Mouse (Mus musculus) midbrain, embryonic 15.5 days (tissue): ENCODE data around the gene Smox. TPM values are rescaled to one million over a fixed set of nuclear protein-coding genes. Genes with fewer than 3 reads are reported as not detected.
A peak's percentile ranks its signal among the peaks of the same experiment; 100 is the strongest.

Experiments
- ATAC-seq: fragments of 200-750 bp; cut with Nextera tagmentation; replicated peaks from 2 replicates; pipeline ENCODE4 v1.8.0; 2017; ENCODE audit warnings: moderate TSS enrichment
- H3K27ac ChIP-seq: fragments of 300-500 bp; sonication (generic); 2 replicates; pipeline ENCODE4 v1.5.1; 2015; ENCODE audit warnings: mild to moderate bottlenecking, inconsistent platforms
- H3K27me3 ChIP-seq: fragments of 300-500 bp; sonication (generic); replicated peaks from 2 replicates; pipeline ENCODE4 v1.6.1; 2015; ENCODE audit warnings: inconsistent platforms
- H3K36me3 ChIP-seq: fragments of 300-500 bp; sonication (generic); replicated peaks from 2 replicates; pipeline ENCODE4 v1.6.1; 2015; ENCODE audit warnings: inconsistent platforms
- H3K4me1 ChIP-seq: fragments of 300-500 bp; sonication (generic); 2 replicates; pipeline ENCODE4 v1.6.1; 2015; ENCODE audit warnings: inconsistent platforms
- H3K4me2 ChIP-seq: fragments of 300-500 bp; sonication (generic); 2 replicates; pipeline ENCODE4 v1.6.1; 2015; ENCODE audit warnings: inconsistent platforms, mild to moderate bottlenecking, moderate library complexity
- H3K4me3 ChIP-seq: fragments of 300-500 bp; sonication (generic); 2 replicates; pipeline ENCODE4 v1.5.1; 2015; ENCODE audit warnings: mild to moderate bottlenecking, inconsistent platforms
- H3K9ac ChIP-seq: fragments of 300-500 bp; sonication (generic); 2 replicates; pipeline ENCODE4 v1.6.1; 2015; ENCODE audit warnings: mild to moderate bottlenecking, inconsistent platforms
- H3K9me3 ChIP-seq: fragments of 300-500 bp; sonication (generic); 2 replicates; pipeline ENCODE4 v1.6.1; 2016; ENCODE audit warnings: inconsistent platforms
- WGBS: fragments of 180-500 bp; shearing (Covaris S2); methylation state at CpG from one replicate; pipeline ENCODE4 v1.1.7; 2015; ENCODE audit warnings: mixed read lengths; 5-methylcytosine and 5-hydroxymethylcytosine counted together
- polyA plus RNA-seq: library from polyadenylated mRNA; unstranded; fragments of >200 nt; fragmentation: Nextera tagmentation; extraction: Ambion mirVana; gene quantifications from 2 replicates; pipeline ENCODE4 v1.2.1, GENCODE M21; 2015

Smox gene
- polyA plus RNA-seq, 1 experiment from 2014 or later: 49.0 TPM

DNA sequence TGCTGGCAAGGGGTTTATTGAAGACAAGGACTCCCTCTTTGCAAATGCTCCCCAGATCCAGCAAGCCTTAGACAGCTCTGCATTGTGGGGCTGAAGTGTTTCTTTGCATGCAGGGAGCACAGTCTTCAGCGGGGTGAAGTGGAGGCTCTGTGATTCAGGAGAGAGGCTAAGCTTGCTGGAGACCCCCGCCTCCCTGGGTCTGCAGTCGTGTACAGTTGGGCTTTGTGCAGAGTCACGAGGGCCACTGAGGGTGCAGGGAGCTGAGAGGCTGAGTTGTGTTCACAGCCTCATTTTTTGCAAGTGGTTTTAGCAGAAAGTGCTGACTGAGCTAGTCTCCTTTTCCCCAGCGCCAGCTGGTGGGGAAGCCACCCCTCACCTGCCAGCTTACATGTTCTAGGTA is 10.6 kb downstream of the Smox start:
- H3K4me1 ChIP-seq: peaks cover 33% of the 10 kb centered on the region
- no peaks in the 10 kb centered on the region for H3K27me3 ChIP-seq
- no peak overlapping the region for H3K9ac ChIP-seq
- no peak for ATAC-seq
- H3K4me2 ChIP-seq: no peak overlapping the region
- H3K9me3 ChIP-seq: no peaks in the 10 kb centered on the region
- no peak overlapping the region for H3K4me3 ChIP-seq
- WGBS: 40% methylated on average over 5 of the region's 5 CpGs
- H3K36me3 ChIP-seq: no peaks in the 10 kb centered on the region
- H3K27ac ChIP-seq: peak overlapping the region; percentile 50

- no peak for ATAC-seq
- no peak overlapping the region for H3K4me3 ChIP-seq
- peaks cover 36% of the 10 kb centered on the region for H3K4me1 ChIP-seq
- no peaks in the 10 kb centered on the region for H3K9me3 ChIP-seq
- peak overlapping the region; percentile 50; the same call in 1 of the 2 replicates for H3K27ac ChIP-seq
- WGBS: 72% methylated on average over 5 of the region's 5 CpGs
- no peaks in the 10 kb centered on the region for H3K36me3 ChIP-seq
- no peak overlapping the region for H3K4me2 ChIP-seq
- H3K27me3 ChIP-seq: no peaks in the 10 kb centered on the region
- H3K9ac ChIP-seq: no peak overlapping the region
These were observed 11.3 kb downstream of the Smox start for GRCm38 (mm10) chr2:131502561-131502960.

GRCm38 (mm10) chr2:131505431-131505830 is 14.1 kb downstream of the Smox start:
- H3K27me3 ChIP-seq: no peaks in the 10 kb centered on the region
- no peak for ATAC-seq
- H3K4me3 ChIP-seq: no peak overlapping the region
- no peak overlapping the region for H3K4me2 ChIP-seq
- H3K27ac ChIP-seq: no peak overlapping the region
- no peak overlapping the region for H3K9ac ChIP-seq
- peaks cover 52% of the 10 kb centered on the region for H3K4me1 ChIP-seq
- H3K9me3 ChIP-seq: no peaks in the 10 kb centered on the region
- no peaks in the 10 kb centered on the region for H3K36me3 ChIP-seq

GRCm38 (mm10) chr2:131506358-131506757 is 15.1 kb downstream of the Smox start:
- Histone ChIP-seq H3K9ac (no peak overlapping the region), H3K36me3 (no peaks in the 10 kb centered on the region), H3K9me3 (no peaks in the 10 kb centered on the region), H3K4me2 (no peak overlapping the region), H3K27me3 (no peaks in the 10 kb centered on the region), H3K27ac (peak overlapping the region; percentile 70), H3K4me1 (peaks cover 45% of the 10 kb centered on the region), H3K4me3 (no peak overlapping the region)
- WGBS: 6% methylated on average over 3 of the region's 3 CpGs
- ATAC-seq: peak; percentile 72

DNA sequence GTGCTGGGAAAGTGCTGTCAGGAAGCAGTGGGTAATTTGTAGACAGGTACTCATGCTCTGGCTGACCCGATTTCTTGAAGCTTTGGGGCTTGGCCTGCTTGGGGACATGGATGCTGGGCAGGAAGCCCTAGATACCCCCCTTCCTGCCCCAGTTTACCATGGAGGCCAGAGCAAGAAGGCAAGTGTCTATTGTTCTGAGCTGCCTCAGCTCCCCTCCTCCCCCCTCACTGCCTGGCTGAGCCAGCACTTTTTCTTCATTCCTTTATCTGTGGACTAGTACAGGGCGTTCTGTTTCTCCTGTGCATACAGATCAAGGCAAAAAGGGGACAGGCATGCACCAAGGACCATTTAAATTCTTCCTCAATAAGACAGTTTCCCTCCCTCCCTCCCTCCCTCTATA is 17.2 kb downstream of the Smox start:
- no peak overlapping the region for H3K27ac ChIP-seq
- no peak overlapping the region for H3K4me3 ChIP-seq
- peaks cover 31% of the 10 kb centered on the region for H3K4me1 ChIP-seq
- ATAC-seq: no peak
- H3K4me2 ChIP-seq: no peak overlapping the region
- no peak overlapping the region for H3K9ac ChIP-seq
- H3K36me3 ChIP-seq: no peaks in the 10 kb centered on the region
- H3K27me3 ChIP-seq: no peaks in the 10 kb centered on the region
- WGBS: 48% methylated on average over 2 of the region's 2 CpGs
- H3K9me3 ChIP-seq: no peaks in the 10 kb centered on the region

GRCm38 (mm10) chr2:131509671-131510313 is 18.5 kb downstream of the Smox start:
- ATAC-seq: peak; percentile 51

DNA sequence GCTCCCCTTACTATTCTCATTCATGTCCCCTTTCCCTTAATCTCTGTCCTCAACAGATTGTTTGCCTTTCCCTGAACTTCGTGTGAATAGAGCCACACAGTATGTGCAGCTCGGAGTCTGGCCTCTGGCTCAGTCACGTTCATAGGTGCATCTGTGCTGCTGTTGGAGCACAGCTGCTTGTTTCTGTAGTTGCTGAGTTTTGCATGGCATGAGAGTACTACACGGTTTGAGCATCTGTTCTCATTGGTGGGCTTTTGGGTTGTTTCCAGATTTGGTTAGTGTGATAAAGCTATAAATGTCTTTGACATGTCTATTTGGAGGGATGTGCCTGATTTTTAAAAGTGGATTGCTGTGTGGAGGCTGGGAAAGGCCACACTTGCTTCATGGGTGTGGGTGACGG is 19.2 kb downstream of the Smox start:
- H3K4me2 ChIP-seq: no peak overlapping the region
- no peaks in the 10 kb centered on the region for H3K9me3 ChIP-seq
- no peak for ATAC-seq
- H3K4me3 ChIP-seq: no peak overlapping the region
- no peaks in the 10 kb centered on the region for H3K36me3 ChIP-seq
- no peaks in the 10 kb centered on the region for H3K27me3 ChIP-seq
- no peak overlapping the region for H3K27ac ChIP-seq
- peaks cover 31% of the 10 kb centered on the region for H3K4me1 ChIP-seq
- 72% methylated on average over 5 of the region's 5 CpGs for WGBS
- H3K9ac ChIP-seq: no peak overlapping the region

More at GRCm38 (mm10) chr2:131509671-131510313, 18.5 kb downstream of the Smox start:
- WGBS: 18% methylated on average over 17 of the region's 17 CpGs
- peak overlapping the region; percentile 45 for H3K4me2 ChIP-seq
- H3K27ac ChIP-seq: no peak overlapping the region
- H3K4me1 ChIP-seq: peaks cover 31% of the 10 kb centered on the region
- H3K27me3 ChIP-seq: no peaks in the 10 kb centered on the region
- H3K4me3 ChIP-seq: peak overlapping the region; percentile 18; the same call in 1 of the 2 replicates
- no peaks in the 10 kb centered on the region for H3K36me3 ChIP-seq
- H3K9ac ChIP-seq: no peak overlapping the region
- no peaks in the 10 kb centered on the region for H3K9me3 ChIP-seq

GRCm38 (mm10) chr2:131513477-131513876 is 22.2 kb downstream of the Smox start:
- H3K9me3 ChIP-seq: no peaks in the 10 kb centered on the region
- no peaks in the 10 kb centered on the region for H3K27me3 ChIP-seq
- no peak overlapping the region for H3K4me2 ChIP-seq
- no peak for ATAC-seq
- H3K27ac ChIP-seq: no peak overlapping the region
- H3K36me3 ChIP-seq: no peaks in the 10 kb centered on the region
- 49% methylated on average over 2 of the region's 2 CpGs for WGBS
- H3K4me3 ChIP-seq: no peak overlapping the region
- peaks cover 12% of the 10 kb centered on the region for H3K4me1 ChIP-seq
- no peak overlapping the region for H3K9ac ChIP-seq

- H3K27me3 ChIP-seq: no peaks in the 10 kb centered on the region
- H3K9ac ChIP-seq: no peak overlapping the region
- H3K9me3 ChIP-seq: no peaks in the 10 kb centered on the region
- no peak overlapping the region for H3K4me3 ChIP-seq
- 76% methylated on average over 4 of the region's 4 CpGs for WGBS
- H3K4me2 ChIP-seq: no peak overlapping the region
- ATAC-seq: no peak
- no peak overlapping the region for H3K27ac ChIP-seq
- peaks cover 6% of the 10 kb centered on the region for H3K4me1 ChIP-seq
- no peaks in the 10 kb centered on the region for H3K36me3 ChIP-seq
These were observed 22.8 kb downstream of the Smox start for GRCm38 (mm10) chr2:131514055-131514621.

GRCm38 (mm10) chr2:131517550-131517949 is 26.3 kb downstream of the Smox start:
- Histone ChIP-seq H3K27ac (no peak overlapping the region), H3K4me2 (no peak overlapping the region), H3K4me1 (no peaks in the 10 kb centered on the region), H3K9me3 (no peaks in the 10 kb centered on the region), H3K36me3 (peaks cover 5% of the 10 kb centered on the region; the same call in 1 of the 2 replicates), H3K27me3 (no peaks in the 10 kb centered on the region), H3K9ac (no peak overlapping the region), H3K4me3 (no peak overlapping the region)
- no peak for ATAC-seq
- WGBS: 90% methylated on average over 4 of the region's 4 CpGs

GRCm38 (mm10) chr2:131518790-131519189 is 27.5 kb downstream of the Smox start:
- 60% methylated on average over 3 of the region's 3 CpGs for WGBS
- no peaks in the 10 kb centered on the region for H3K27me3 ChIP-seq
- no peaks in the 10 kb centered on the region for H3K9me3 ChIP-seq
- H3K4me1 ChIP-seq: no peaks in the 10 kb centered on the region
- H3K36me3 ChIP-seq: peaks cover 5% of the 10 kb centered on the region; the same call in 1 of the 2 replicates
- H3K9ac ChIP-seq: no peak overlapping the region
- no peak overlapping the region for H3K27ac ChIP-seq
- no peak overlapping the region for H3K4me2 ChIP-seq
- ATAC-seq: no peak
- H3K4me3 ChIP-seq: no peak overlapping the region

- H3K27ac ChIP-seq: no peak overlapping the region
- no peaks in the 10 kb centered on the region for H3K9me3 ChIP-seq
- H3K27me3 ChIP-seq: no peaks in the 10 kb centered on the region
- no peak overlapping the region for H3K9ac ChIP-seq
- no peak overlapping the region for H3K4me3 ChIP-seq
- WGBS: 96% methylated on average over 19 of the region's 19 CpGs
- H3K4me1 ChIP-seq: no peaks in the 10 kb centered on the region
- peaks cover 5% of the 10 kb centered on the region; the same call in 1 of the 2 replicates for H3K36me3 ChIP-seq
- ATAC-seq: no peak
- H3K4me2 ChIP-seq: no peak overlapping the region
These were observed 29.4 kb downstream of the Smox start for GRCm38 (mm10) chr2:131520743-131521142.

DNA sequence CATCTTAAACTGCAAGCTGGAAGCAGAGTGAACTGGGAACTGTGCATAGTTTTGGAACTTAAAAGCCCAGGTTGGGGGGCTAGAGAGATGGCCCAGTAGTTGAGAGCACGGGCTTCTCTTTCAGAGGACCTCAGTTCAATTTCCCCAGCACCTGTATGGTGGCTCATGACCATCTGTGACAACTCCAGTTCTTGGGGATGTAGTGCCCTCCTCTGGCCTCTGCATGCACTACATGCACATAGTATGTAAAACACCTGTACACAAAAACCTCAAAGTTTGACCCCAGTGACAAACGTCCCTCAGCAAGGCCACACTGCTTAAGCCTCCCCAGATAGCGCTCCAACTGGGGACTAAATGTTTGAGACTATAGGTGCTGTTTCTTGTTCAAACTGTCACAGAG is 35.8 kb downstream of the Smox start:
- ATAC-seq: no peak

More for the DNA sequence above, 35.8 kb downstream of the Smox start:
- H3K4me3 ChIP-seq: no peak overlapping the region
- no peaks in the 10 kb centered on the region for H3K4me1 ChIP-seq
- H3K36me3 ChIP-seq: no peaks in the 10 kb centered on the region
- no peaks in the 10 kb centered on the region for H3K9me3 ChIP-seq
- H3K4me2 ChIP-seq: no peak overlapping the region
- H3K27me3 ChIP-seq: no peaks in the 10 kb centered on the region
- no peak overlapping the region for H3K27ac ChIP-seq
- no peak overlapping the region for H3K9ac ChIP-seq
- WGBS: 37% methylated on average over 3 of the region's 3 CpGs
